Mouse (Mus musculus) liver, embryonic 14.5 days (tissue): Measurements from ENCODE around the gene Tas2r137. TPM values are rescaled to one million over a fixed set of nuclear protein-coding genes. Genes with fewer than 3 reads are reported as not detected.

Experiments
- ATAC-seq: fragments of 200-750 bp; cut with Nextera tagmentation; 2 replicates; pipeline ENCODE4 v1.8.0; 2017; ENCODE audit warnings: moderate number of reproducible peaks, mild to moderate bottlenecking, moderate library complexity; ENCODE audit not compliant: insufficient read depth
- DNase-seq, 3 experiments: peaks; one replicate each; pipeline ENCODE4 v3.0.0-alpha.2; 2012 to 2013; ENCODE audit warnings: low read depth in 3 of 3, low spot score in 3 of 3
- H3K27ac ChIP-seq: fragments of 300-500 bp; sonication (generic); 2 replicates; pipeline ENCODE4 v1.5.1; 2014; ENCODE audit warnings: moderate library complexity, mild to moderate bottlenecking, control low read depth, inconsistent platforms
- H3K27me3 ChIP-seq: fragments of 300-500 bp; sonication (generic); 2 replicates; pipeline ENCODE4 v1.6.1; 2014; ENCODE audit warnings: mild to moderate bottlenecking, low read length, moderate library complexity; ENCODE audit not compliant: control insufficient read depth, insufficient read depth
- H3K36me3 ChIP-seq: fragments of 300-500 bp; sonication (generic); replicated peaks from 2 replicates; pipeline ENCODE4 v1.6.1; 2014; ENCODE audit warnings: low read depth; ENCODE audit not compliant: control insufficient read depth, insufficient read depth
- H3K4me1 ChIP-seq, 2 experiments: fragments of 200-500 bp in 1 of 2; fragments of 300-500 bp in 1 of 2; sonication (generic) in 1 of 2; replicated peaks; 2 replicates each; pipeline ENCODE4 v1.6.1; 2012 to 2014; ENCODE audit warnings: antibody characterized with exemption in 1 of 2, inconsistent platforms in 1 of 2, low read length in 1 of 2; ENCODE audit not compliant: control insufficient read depth in 2 of 2, insufficient read depth in 2 of 2
- H3K4me2 ChIP-seq: fragments of 300-500 bp; sonication (generic); 2 replicates; pipeline ENCODE4 v1.6.1; 2014; ENCODE audit warnings: low read depth, mild to moderate bottlenecking, control low read depth, moderate library complexity
- H3K4me3 ChIP-seq, 2 experiments: fragments of 200-500 bp in 1 of 2; fragments of 300-500 bp in 1 of 2; sonication (generic) in 1 of 2; 2 replicates each; pipeline ENCODE4 v1.5.1; 2012 to 2014; ENCODE audit warnings: low read depth in 2 of 2, low read length in 2 of 2, mild to moderate bottlenecking in 2 of 2, control low read depth in 1 of 2, inconsistent platforms in 1 of 2, moderate library complexity in 1 of 2; ENCODE audit not compliant: insufficient read depth in 1 of 2
- H3K9ac ChIP-seq: fragments of 300-500 bp; sonication (generic); replicated peaks from 2 replicates; pipeline ENCODE4 v1.6.1; 2014; ENCODE audit warnings: mild to moderate bottlenecking, control low read depth, moderate library complexity
- H3K9me3 ChIP-seq: fragments of 300-500 bp; sonication (generic); 2 replicates; pipeline ENCODE4 v1.6.1; 2016; ENCODE audit warnings: low read length, mixed read lengths; ENCODE audit not compliant: control insufficient read depth
- CTCF ChIP-seq: IDR thresholded peaks from 2 replicates; pipeline ENCODE4 v1.5.1; 2016; ENCODE audit warnings: antibody characterized with exemption, low read depth, control low read depth
- EP300 ChIP-seq: IDR thresholded peaks from 2 replicates; pipeline ENCODE4 v1.6.1; 2016; ENCODE audit warnings: antibody characterized with exemption, low read depth
- WGBS: fragments of 180-500 bp; shearing (Covaris S2); extraction: QIAGEN DNeasy Blood & Tissue Kit; methylation state at CpG from one replicate; pipeline ENCODE4 v1.1.7; 2014; ENCODE audit not compliant: insufficient replicate concordance; 5-methylcytosine and 5-hydroxymethylcytosine counted together
- polyA plus RNA-seq, 2 experiments: library from polyadenylated mRNA; depleted of rRNA in 1 of 2; stranded (reverse) in 1 of 2; unstranded in 1 of 2; fragments of >200 nt; fragmentation: Nextera tagmentation in 1 of 2; extraction: Ambion mirVana in 1 of 2; gene quantifications; 2 replicates each; pipeline versions ENCODE4 v1.2.1 to v1.2.3; 2012 to 2014

Gene Tas2r137
- polyA plus RNA-seq, 2 experiments, result not detected

- DNase-seq (no peak), ATAC-seq (no peak)
- Histone ChIP-seq H3K27ac (no peak overlapping the region), H3K4me2 (no peak overlapping the region), H3K36me3 (no peaks in the 10 kb centered on the region), H3K4me3 (no peak overlapping the region), H3K27me3 (no peaks in the 10 kb centered on the region), H3K4me1 (no peaks in the 10 kb centered on the region), H3K9me3 (no peaks in the 10 kb centered on the region), H3K9ac (no peak overlapping the region)
- TF ChIP-seq EP300, result no peak
- peak; percentile 65 for TF ChIP-seq CTCF
- 18% methylated on average over 7 of the region's 7 CpGs for WGBS
These were observed 36.5 kb upstream of the Tas2r137 start for GRCm38 (mm10) chr6:40454436-40455041.

GRCm38 (mm10) chr6:40465710-40466109, 25.3 kb upstream of the Tas2r137 start:
- Histone ChIP-seq H3K4me1 (no peaks in the 10 kb centered on the region), H3K27ac (no peak overlapping the region), H3K4me3 (no peak overlapping the region), H3K27me3 (no peaks in the 10 kb centered on the region), H3K4me2 (no peak overlapping the region), H3K36me3 (no peaks in the 10 kb centered on the region), H3K9ac (no peak overlapping the region), H3K9me3 (no peaks in the 10 kb centered on the region)
- DNase-seq, result no peak
- ATAC-seq, result no peak
- WGBS, result 32% methylated on average over 6 of the region's 6 CpGs
- TF ChIP-seq CTCF (peak; percentile 40), EP300 (no peak)

- TF ChIP-seq CTCF, result peak; percentile 32
- peak; percentile 63; the same call in 1 of the 2 replicates for TF ChIP-seq EP300
- H3K9ac ChIP-seq, result peak within 1 kb of the TSS; percentile 71
- no peaks in the 10 kb centered on the region for H3K9me3 ChIP-seq
- under 1% methylated on average over 54 of the region's 54 CpGs for WGBS
- peak; percentile 88 to 89 (median 89) for DNase-seq
- no peak within 1 kb of the TSS for H3K27ac ChIP-seq
- H3K4me3 ChIP-seq, result peak within 1 kb of the TSS; percentile 63 to 90
- H3K27me3 ChIP-seq, result no peaks in the 10 kb centered on the region
- peaks cover 14% of the 10 kb centered on the region for H3K36me3 ChIP-seq
- H3K4me1 ChIP-seq, result peaks cover 3 to 4% of the 10 kb centered on the region in 2 experiments; a peak in 3 of 4 replicates
- H3K4me2 ChIP-seq, result peak within 1 kb of the TSS; percentile 77
- ATAC-seq, result peak; percentile 94
These were observed 19.9 kb upstream of the Tas2r137 start, which contains the start of gene Ssbp1 for GRCm38 (mm10) chr6:40470916-40471719. Gene Ssbp1 (plus strand): TSS chr6:40471352.

- DNase-seq, result no peak
- no peak for ATAC-seq
- peak overlapping the region; percentile 71 for H3K9ac ChIP-seq
- H3K27ac ChIP-seq, result no peak overlapping the region
- no peaks in the 10 kb centered on the region for H3K9me3 ChIP-seq
- peaks cover 3 to 4% of the 10 kb centered on the region in 2 experiments; a peak in 3 of 4 replicates for H3K4me1 ChIP-seq
- H3K27me3 ChIP-seq, result no peaks in the 10 kb centered on the region
- H3K4me2 ChIP-seq, result peak overlapping the region; percentile 77
- H3K36me3 ChIP-seq, result peaks cover 16% of the 10 kb centered on the region
- peak overlapping the region; percentile 63 to 90 for H3K4me3 ChIP-seq
- under 1% methylated on average over 7 of the region's 7 CpGs for WGBS
- no peak for TF ChIP-seq EP300
- TF ChIP-seq CTCF, result no peak
These were observed 19.4 kb upstream of the Tas2r137 start for GRCm38 (mm10) chr6:40471720-40472010.

- TF ChIP-seq CTCF, result no peak
- no peak for TF ChIP-seq EP300
- no peak for DNase-seq
- no peak overlapping the region for H3K4me2 ChIP-seq
These were observed 14.9 kb upstream of the Tas2r137 start for GRCm38 (mm10) chr6:40476132-40476531.

More at GRCm38 (mm10) chr6:40476132-40476531, 14.9 kb upstream of the Tas2r137 start:
- H3K4me3 ChIP-seq, result no peak overlapping the region
- H3K36me3 ChIP-seq, result peaks cover 33% of the 10 kb centered on the region
- H3K4me1 ChIP-seq, result peaks cover 3 to 4% of the 10 kb centered on the region in 2 experiments; a peak in 3 of 4 replicates
- ATAC-seq, result no peak
- H3K9me3 ChIP-seq, result no peaks in the 10 kb centered on the region
- no peak overlapping the region for H3K27ac ChIP-seq
- no peaks in the 10 kb centered on the region for H3K27me3 ChIP-seq
- H3K9ac ChIP-seq, result no peak overlapping the region
- WGBS, result 69% methylated on average over 4 of the region's 4 CpGs
